15 mouse cellular contexts compared by ENCODE assay signal in genomic region chr1:160574039-160574438, GRCm38 (mm10).
"Had no signal": no experiment of that assay in that cellular context is flagged by ENCODE, and none has a peak within 500 bp of the region (broad histone marks: within the 10 kb centered on the region; RNA-seq: fewer than 3 reads in every experiment).

No protein-coding gene starts in this region.

- H3K9me3 ChIP-seq: kidney, embryonic 15.5 days; liver, embryonic 15.5 days; midbrain, embryonic 13.5 days; neural tube, embryonic 12.5 days had no signal

- H3K9ac ChIP-seq: kidney, embryonic 15.5 days; liver, embryonic 15.5 days; midbrain, embryonic 13.5 days; neural tube, embryonic 12.5 days had no signal

- H3K27ac ChIP-seq: kidney, embryonic 15.5 days; liver, embryonic 15.5 days; midbrain, embryonic 13.5 days; neural tube, embryonic 12.5 days; stomach, postnatal 0 days had no signal

- H3K4me1 ChIP-seq: kidney, embryonic 15.5 days; liver, embryonic 15.5 days; neural tube, embryonic 12.5 days had no signal

- H3K4me3 ChIP-seq: kidney, embryonic 15.5 days; liver, embryonic 15.5 days; midbrain, embryonic 13.5 days; neural tube, embryonic 12.5 days had no signal

- H3K27me3 ChIP-seq: kidney, embryonic 15.5 days; liver, embryonic 15.5 days; midbrain, embryonic 13.5 days; neural tube, embryonic 12.5 days had no signal

- H3K36me3 ChIP-seq: kidney, embryonic 15.5 days; liver, embryonic 15.5 days; midbrain, embryonic 13.5 days; neural tube, embryonic 12.5 days had no signal

- DNase-seq: kidney, adult 2 months; kidney, postnatal 14 days; left cerebral cortex, postnatal 4 days; lung, adult 2 months; lung, postnatal 36 days; right cerebral cortex, adult 18-20 months; right cerebral cortex, postnatal 25 days; thymus, postnatal 4 days had no signal

- H3K4me2 ChIP-seq: kidney, embryonic 15.5 days; liver, embryonic 11.5 days; liver, embryonic 15.5 days; midbrain, embryonic 13.5 days; neural tube, embryonic 12.5 days had no signal

- ATAC-seq: lung, postnatal 0 days; midbrain, embryonic 13.5 days had no signal
